Mouse (Mus musculus) myocyte (in vitro differentiated cells): Measurements from ENCODE around the gene Spdl1. TPM values are rescaled to one million over a fixed set of nuclear protein-coding genes. Genes with fewer than 3 reads are reported as not detected.

Experiments used
- H3K27me3 ChIP-seq: one replicate; pipeline ENCODE4 v1.6.1; 2011; ENCODE audit not compliant: control insufficient read depth, insufficient read depth, insufficient read length
- H3K36me3 ChIP-seq: one replicate; pipeline ENCODE4 v1.6.1; 2011; ENCODE audit not compliant: control insufficient read depth, insufficient read depth
- H3K4me2 ChIP-seq: one replicate; pipeline ENCODE4 v1.6.1; 2011; ENCODE audit warnings: low read depth, control low read depth
- H3K4me3 ChIP-seq: one replicate; pipeline ENCODE4 v1.5.1; 2011; ENCODE audit warnings: mild to moderate bottlenecking, control low read depth, moderate library complexity
- H3K79me2 ChIP-seq: one replicate; pipeline ENCODE4 v1.6.1; 2011; ENCODE audit not compliant: control insufficient read depth, insufficient read depth
- H3ac ChIP-seq: one replicate; pipeline ENCODE4 v1.6.1; 2011; ENCODE audit not compliant: control insufficient read depth, insufficient read length
- CEBPB ChIP-seq: IDR thresholded peaks from 2 replicates; pipeline ENCODE4 v1.6.1; 2011; ENCODE audit warnings: mild to moderate bottlenecking, moderate library complexity; ENCODE audit not compliant: poor library complexity, insufficient read depth, severe bottlenecking
- E2F4 ChIP-seq: IDR thresholded peaks from one replicate; pipeline ENCODE4 v1.6.1; 2011; ENCODE audit warnings: mild to moderate bottlenecking, control low read depth, moderate library complexity; ENCODE audit not compliant: insufficient read depth
- MAX ChIP-seq: IDR thresholded peaks from one replicate; pipeline ENCODE4 v1.6.1; 2011; ENCODE audit warnings: low read depth, mild to moderate bottlenecking, control low read depth
- MYOD1 ChIP-seq, 3 experiments: IDR thresholded peaks; one replicate each; pipeline ENCODE4 v1.6.1; 2011; ENCODE audit warnings: control low read depth in 2 of 3, low read depth in 2 of 3, mild to moderate bottlenecking in 2 of 3, moderate library complexity in 1 of 3; ENCODE audit not compliant: insufficient read length in 2 of 3, control insufficient read depth in 1 of 3
- MYOG ChIP-seq, 3 experiments: IDR thresholded peaks; one replicate each; pipeline ENCODE4 v1.6.1; 2011; ENCODE audit warnings: control low read depth in 2 of 3, low read depth in 2 of 3, mild to moderate bottlenecking in 2 of 3; ENCODE audit not compliant: insufficient read length in 2 of 3, control insufficient read depth in 1 of 3, insufficient read depth in 1 of 3
- POLR2A ChIP-seq: IDR thresholded peaks from one replicate; pipeline ENCODE4 v1.6.1; 2011; ENCODE audit warnings: low read depth, mild to moderate bottlenecking, control low read depth, moderate library complexity; ENCODE audit not compliant: insufficient read length
- POLR2AphosphoS2 ChIP-seq: IDR thresholded peaks from one replicate; pipeline ENCODE4 v1.6.1; 2011; ENCODE audit warnings: low read depth, control low read depth; ENCODE audit not compliant: insufficient read length
- REST ChIP-seq: IDR thresholded peaks from one replicate; pipeline ENCODE4 v1.6.1; 2011; ENCODE audit warnings: mild to moderate bottlenecking, control low read depth, moderate library complexity; ENCODE audit not compliant: insufficient read depth, insufficient read length
- SRF ChIP-seq: IDR thresholded peaks from one replicate; pipeline ENCODE4 v1.6.1; 2011; ENCODE audit warnings: low read depth; ENCODE audit not compliant: control insufficient read depth, insufficient read length
- TCF12 ChIP-seq: IDR thresholded peaks from one replicate; pipeline ENCODE4 v1.6.1; 2011; ENCODE audit warnings: mild to moderate bottlenecking, control low read depth; ENCODE audit not compliant: poor library complexity, insufficient read depth, severe bottlenecking
- TCF3 ChIP-seq: IDR thresholded peaks from one replicate; pipeline ENCODE4 v1.6.1; 2011; ENCODE audit warnings: low read depth, control low read depth; ENCODE audit not compliant: insufficient read length
- USF1 ChIP-seq: IDR thresholded peaks from one replicate; pipeline ENCODE4 v1.6.1; 2011; ENCODE audit warnings: low read depth, mild to moderate bottlenecking, control low read depth, moderate library complexity
- polyA plus RNA-seq: library from polyadenylated mRNA; unstranded; fragments of >200 nt; fragmentation: generic; extraction: Trizol; gene quantifications from one replicate; pipeline ENCODE4 v1.2.1, GENCODE M21; 2012; ENCODE audit warnings: missing spikeins

Spdl1 gene
- polyA plus RNA-seq, 1 experiment: 3.4 TPM

- TF ChIP-seq POLR2AphosphoS2 (no peak), TCF3 (no peak), POLR2A (no peak), SRF (no peak), USF1 (no peak), E2F4 (no peak)
- Histone ChIP-seq H3K27me3 (no peaks in the 10 kb centered on the region), H3K4me3 (no peak overlapping the region), H3K4me2 (no peak overlapping the region), H3K79me2 (no peaks in the 10 kb centered on the region), H3K36me3 (no peaks in the 10 kb centered on the region), H3ac (no peak overlapping the region)
These were observed 31.7 kb upstream of the Spdl1 start for GRCm38 (mm10) chr11:34865181-34865580.

- Histone ChIP-seq H3K79me2 (no peaks in the 10 kb centered on the region), H3K4me2 (no peak overlapping the region), H3K27me3 (no peaks in the 10 kb centered on the region), H3ac (no peak overlapping the region), H3K36me3 (no peaks in the 10 kb centered on the region), H3K4me3 (no peak overlapping the region)
- no peak for TF ChIP-seq CEBPB
- TF ChIP-seq TCF3: no peak
- TF ChIP-seq USF1: no peak
- no peak for TF ChIP-seq POLR2A
- TF ChIP-seq MYOD1 (IDR thresholded peaks at IDR 0.05; ENCODE audit: control insufficient read depth in 1 of 3, insufficient read length in 2 of 3, low read depth in 2 of 3): no peak
- TF ChIP-seq E2F4: no peak
- no peak for TF ChIP-seq POLR2AphosphoS2
- TF ChIP-seq MAX: no peak
- TF ChIP-seq TCF12: no peak
- TF ChIP-seq MYOG (IDR thresholded peaks at IDR 0.05; ENCODE audit: control insufficient read depth in 1 of 3, insufficient read depth in 1 of 3, insufficient read length in 2 of 3, low read depth in 2 of 3): no peak
- TF ChIP-seq SRF: no peak
- no peak for TF ChIP-seq REST
These were observed 23.2 kb upstream of the Spdl1 start for GRCm38 (mm10) chr11:34856652-34857051.

GRCm38 (mm10) chr11:34846268-34846652, 12.8 kb upstream of the Spdl1 start:
- no peak overlapping the region for H3ac ChIP-seq
- no peaks in the 10 kb centered on the region for H3K36me3 ChIP-seq
- no peak overlapping the region for H3K4me2 ChIP-seq
- H3K27me3 ChIP-seq: peaks cover 7% of the 10 kb centered on the region
- H3K79me2 ChIP-seq: no peaks in the 10 kb centered on the region
- TF ChIP-seq SRF (no peak), MYOD1 (IDR thresholded peaks at IDR 0.05; ENCODE audit: control insufficient read depth in 1 of 3, insufficient read length in 2 of 3, low read depth in 2 of 3) (no peak)
- no peak overlapping the region for H3K4me3 ChIP-seq

GRCm38 (mm10) chr11:34845567-34846267, 12.3 kb upstream of the Spdl1 start:
- Histone ChIP-seq H3K4me2 (peak overlapping the region; percentile 21), H3K27me3 (peaks cover 12% of the 10 kb centered on the region), H3ac (no peak overlapping the region), H3K79me2 (no peaks in the 10 kb centered on the region), H3K4me3 (no peak overlapping the region), H3K36me3 (no peaks in the 10 kb centered on the region)
- TF ChIP-seq E2F4 (no peak), MYOG (IDR thresholded peaks at IDR 0.05; ENCODE audit: control insufficient read depth in 1 of 3, insufficient read depth in 1 of 3, insufficient read length in 2 of 3, low read depth in 2 of 3) (no peak), MAX (no peak), MYOD1 (IDR thresholded peaks at IDR 0.05; ENCODE audit: control insufficient read depth in 1 of 3, insufficient read length in 2 of 3, low read depth in 2 of 3) (no peak), TCF12 (no peak), TCF3 (no peak), POLR2A (no peak), SRF (no peak), USF1 (no peak), REST (no peak), CEBPB (no peak)

- Histone ChIP-seq H3K27me3 (peaks cover 12% of the 10 kb centered on the region), H3K36me3 (no peaks in the 10 kb centered on the region), H3K79me2 (no peaks in the 10 kb centered on the region), H3K4me3 (no peak overlapping the region), H3ac (no peak overlapping the region), H3K4me2 (no peak overlapping the region)
- TF ChIP-seq MAX (no peak), MYOG (IDR thresholded peaks at IDR 0.05; ENCODE audit: control insufficient read depth in 1 of 3, insufficient read depth in 1 of 3, insufficient read length in 2 of 3, low read depth in 2 of 3) (no peak), MYOD1 (IDR thresholded peaks at IDR 0.05; ENCODE audit: control insufficient read depth in 1 of 3, insufficient read length in 2 of 3, low read depth in 2 of 3) (no peak), POLR2AphosphoS2 (no peak), E2F4 (no peak), REST (no peak), POLR2A (no peak), TCF12 (no peak), TCF3 (no peak)
These were observed 10.1 kb upstream of the Spdl1 start for GRCm38 (mm10) chr11:34843517-34843916.
